Mouse (Mus musculus) limb, embryonic 11.5 days (tissue): ENCODE data around the gene Mdc1. TPM values are rescaled to one million over a fixed set of nuclear protein-coding genes. Genes with fewer than 3 reads are reported as not detected.

Experiments
- ATAC-seq: fragments of 200-750 bp; cut with Nextera tagmentation; 2 replicates; pipeline ENCODE4 v1.8.0; 2017; ENCODE audit warnings: low read depth; ENCODE audit not compliant: insufficient number of reproducible peaks, low FRiP score, low TSS enrichment
- DNase-seq: peaks from one replicate; pipeline ENCODE4 v3.0.0-alpha.2; 2015; ENCODE audit warnings: low spot score
- H3K27ac ChIP-seq: fragments of 300-500 bp; sonication (generic); replicated peaks from 2 replicates; pipeline ENCODE4 v1.5.1; 2014; ENCODE audit warnings: low read depth, mild to moderate bottlenecking, low read length
- H3K27me3 ChIP-seq: fragments of 300-500 bp; sonication (generic); 2 replicates; pipeline ENCODE4 v1.6.1; 2014; ENCODE audit warnings: mild to moderate bottlenecking, low read length, mixed read lengths; ENCODE audit not compliant: control insufficient read depth, insufficient read depth
- H3K36me3 ChIP-seq: fragments of 300-500 bp; sonication (generic); 2 replicates; pipeline ENCODE4 v1.6.1; 2014; ENCODE audit warnings: mild to moderate bottlenecking, low read length, moderate library complexity, mixed read lengths; ENCODE audit not compliant: control insufficient read depth, insufficient read depth
- H3K4me1 ChIP-seq: fragments of 300-500 bp; sonication (generic); 2 replicates; pipeline ENCODE4 v1.6.1; 2014; ENCODE audit warnings: low read length, mixed read lengths; ENCODE audit not compliant: control insufficient read depth, insufficient read depth
- H3K4me2 ChIP-seq: fragments of 300-500 bp; sonication (generic); 2 replicates; pipeline ENCODE4 v1.6.1; 2014; ENCODE audit warnings: low read depth, mild to moderate bottlenecking, moderate library complexity; ENCODE audit not compliant: severe bottlenecking
- H3K4me3 ChIP-seq: fragments of 300-500 bp; sonication (generic); 2 replicates; pipeline ENCODE4 v1.5.1; 2014; ENCODE audit warnings: low read depth, low read length
- H3K9ac ChIP-seq: fragments of 300-500 bp; sonication (generic); 2 replicates; pipeline ENCODE4 v1.6.1; 2014; ENCODE audit warnings: mild to moderate bottlenecking, low read length
- H3K9me3 ChIP-seq: fragments of 300-500 bp; sonication (generic); 2 replicates; pipeline ENCODE4 v1.6.1; 2016; ENCODE audit warnings: low read length; ENCODE audit not compliant: control insufficient read depth
- WGBS: fragments of 180-500 bp; shearing (Covaris S2); extraction: QIAGEN DNeasy Blood & Tissue Kit; methylation state at CpG from one replicate; pipeline ENCODE4 v1.1.7; 2014; 5-methylcytosine and 5-hydroxymethylcytosine counted together
- polyA plus RNA-seq: library from polyadenylated mRNA; unstranded; fragments of >200 nt; fragmentation: Nextera tagmentation; extraction: Ambion mirVana; gene quantifications from 2 replicates; pipeline ENCODE4 v1.2.1, GENCODE M21; 2014

Mdc1 gene
- polyA plus RNA-seq, 1 experiment from 2014 or later: 20.7 TPM

GRCm38 (mm10) chr17:35843514-35843913 is 2.2 kb downstream of the Mdc1 start:
- H3K9me3 ChIP-seq: no peaks in the 10 kb centered on the region
- no peak overlapping the region for H3K27ac ChIP-seq
- WGBS: 95% methylated on average over 3 of the region's 3 CpGs
- ATAC-seq: no peak
- H3K9ac ChIP-seq: no peak overlapping the region
- peaks cover 16% of the 10 kb centered on the region for H3K36me3 ChIP-seq
- no peaks in the 10 kb centered on the region for H3K4me1 ChIP-seq
- H3K27me3 ChIP-seq: no peaks in the 10 kb centered on the region
- no peak overlapping the region; the same call in 1 of the 2 replicates for H3K4me3 ChIP-seq
- no peak for DNase-seq
- no peak overlapping the region for H3K4me2 ChIP-seq

GRCm38 (mm10) chr17:35848112-35848511 is 6.8 kb downstream of the Mdc1 start:
- 58% methylated on average over 1 of the region's 1 CpGs for WGBS
- Histone ChIP-seq H3K4me2 (no peak overlapping the region), H3K9ac (no peak overlapping the region), H3K27ac (no peak overlapping the region), H3K4me1 (no peaks in the 10 kb centered on the region), H3K36me3 (peaks cover 38% of the 10 kb centered on the region), H3K4me3 (no peak overlapping the region), H3K9me3 (no peaks in the 10 kb centered on the region), H3K27me3 (no peaks in the 10 kb centered on the region)
- ATAC-seq (no peak), DNase-seq (no peak)

GRCm38 (mm10) chr17:35850974-35851373 is 9.7 kb downstream of the Mdc1 start:
- H3K4me2 ChIP-seq: no peak overlapping the region
- no peaks in the 10 kb centered on the region for H3K27me3 ChIP-seq
- ATAC-seq: no peak
- H3K36me3 ChIP-seq: peaks cover 39% of the 10 kb centered on the region
- 91% methylated on average over 3 of the region's 3 CpGs for WGBS
- no peaks in the 10 kb centered on the region for H3K9me3 ChIP-seq
- no peak overlapping the region for H3K4me3 ChIP-seq
- no peak overlapping the region for H3K9ac ChIP-seq
- H3K27ac ChIP-seq: no peak overlapping the region
- H3K4me1 ChIP-seq: no peaks in the 10 kb centered on the region
- DNase-seq: no peak

- DNase-seq (no peak), ATAC-seq (no peak)
- Histone ChIP-seq H3K4me2 (no peak overlapping the region), H3K4me1 (no peaks in the 10 kb centered on the region), H3K4me3 (no peak overlapping the region), H3K9ac (no peak overlapping the region), H3K36me3 (peaks cover 3% of the 10 kb centered on the region), H3K27me3 (no peaks in the 10 kb centered on the region), H3K27ac (no peak overlapping the region), H3K9me3 (no peaks in the 10 kb centered on the region)
- 89% methylated on average over 1 of the region's 1 CpGs for WGBS
Observed at GRCm38 (mm10) chr17:35859371-35859770, 18.1 kb downstream of the Mdc1 start.

- ATAC-seq (no peak), DNase-seq (no peak)
- Histone ChIP-seq H3K27ac (no peak overlapping the region), H3K4me2 (no peak overlapping the region), H3K4me3 (no peak overlapping the region), H3K27me3 (no peaks in the 10 kb centered on the region), H3K36me3 (peaks cover 3% of the 10 kb centered on the region), H3K9ac (no peak overlapping the region), H3K4me1 (peaks cover 2% of the 10 kb centered on the region; the same call in 1 of the 2 replicates), H3K9me3 (no peaks in the 10 kb centered on the region)
- WGBS: 79% methylated on average over 2 of the region's 2 CpGs
Observed at GRCm38 (mm10) chr17:35859835-35860234, 18.5 kb downstream of the Mdc1 start.

GRCm38 (mm10) chr17:35860831-35861197 is 19.5 kb downstream of the Mdc1 start:
- Histone ChIP-seq H3K9me3 (no peaks in the 10 kb centered on the region), H3K27me3 (no peaks in the 10 kb centered on the region), H3K4me1 (peaks cover 5% of the 10 kb centered on the region; the same call in 1 of the 2 replicates), H3K4me2 (peak overlapping the region; percentile 49), H3K9ac (no peak overlapping the region; the same call in 1 of the 2 replicates), H3K4me3 (peak overlapping the region; percentile 52), H3K27ac (no peak overlapping the region), H3K36me3 (peaks cover 3% of the 10 kb centered on the region)
- no peak for DNase-seq
- 5% methylated on average over 12 of the region's 12 CpGs for WGBS
- no peak; the same call in 1 of the 2 replicates for ATAC-seq

- H3K4me3 ChIP-seq: peak within 1 kb of the TSS; percentile 52
- H3K27me3 ChIP-seq: no peaks in the 10 kb centered on the region
- H3K4me2 ChIP-seq: peak within 1 kb of the TSS; percentile 49
- under 1% methylated on average over 47 of the region's 47 CpGs for WGBS
- H3K9ac ChIP-seq: peak within 1 kb of the TSS; percentile 65
- ATAC-seq: peak; percentile 87
- H3K9me3 ChIP-seq: no peaks in the 10 kb centered on the region
- H3K4me1 ChIP-seq: peaks cover 5% of the 10 kb centered on the region; the same call in 1 of the 2 replicates
- peaks cover 3% of the 10 kb centered on the region for H3K36me3 ChIP-seq
- DNase-seq: peak; percentile 89
- peak within 1 kb of the TSS; percentile 38 for H3K27ac ChIP-seq
Observed at GRCm38 (mm10) chr17:35861198-35861857, 20.0 kb downstream of the Mdc1 start, which contains the start of gene Nrm. Nrm (plus strand) TSS chr17:35861318.

GRCm38 (mm10) chr17:35864832-35865353 is 23.6 kb downstream of the Mdc1 start:
- DNase-seq: no peak

More at GRCm38 (mm10) chr17:35864832-35865353, 23.6 kb downstream of the Mdc1 start:
- H3K9me3 ChIP-seq: no peaks in the 10 kb centered on the region
- no peak for ATAC-seq
- H3K4me3 ChIP-seq: peak overlapping the region; percentile 60
- no peak overlapping the region for H3K27ac ChIP-seq
- whole genome bisulfite sequencing: 29% methylated on average over 10 of the region's 10 CpGs
- peak overlapping the region; percentile 87 for H3K9ac ChIP-seq
- peaks cover 31% of the 10 kb centered on the region for H3K4me1 ChIP-seq
- H3K27me3 ChIP-seq: no peaks in the 10 kb centered on the region
- peak overlapping the region; percentile 88 for H3K4me2 ChIP-seq
- peaks cover 3% of the 10 kb centered on the region; the same call in 1 of the 2 replicates for H3K36me3 ChIP-seq
